Mouse (Mus musculus): ENCODE results near the gene Arrdc5.

GRCm38 (mm10) chr17:56257181-56257894, 42.7 kb downstream of the Arrdc5 start:
- TF ChIP-seq EP300 (IDR thresholded peaks at IDR 0.05; ENCODE audit: insufficient read depth, low read depth, low read length): no peak
- no peak for TF ChIP-seq POLR2A (IDR thresholded peaks at IDR 0.05; ENCODE audit: insufficient read depth, low read length)

Data from ES-Bruce4 (cell line).